Mouse (Mus musculus) liver, adult 2 months (tissue): ENCODE results near the gene Pde2a.

ENCODE experiments used
- CTCF ChIP-seq: fragments of 200-500 bp; IDR thresholded peaks from 2 replicates; pipeline ENCODE4 v1.5.1; 2011; ENCODE audit warnings: low read depth, low read length, control low read depth
- POLR2A ChIP-seq: fragments of 200-500 bp; IDR thresholded peaks from 2 replicates; pipeline ENCODE4 v1.6.1; 2011; ENCODE audit warnings: low read length, control low read depth; ENCODE audit not compliant: insufficient read depth; ENCODE audit errors: extremely low read depth

DNA sequence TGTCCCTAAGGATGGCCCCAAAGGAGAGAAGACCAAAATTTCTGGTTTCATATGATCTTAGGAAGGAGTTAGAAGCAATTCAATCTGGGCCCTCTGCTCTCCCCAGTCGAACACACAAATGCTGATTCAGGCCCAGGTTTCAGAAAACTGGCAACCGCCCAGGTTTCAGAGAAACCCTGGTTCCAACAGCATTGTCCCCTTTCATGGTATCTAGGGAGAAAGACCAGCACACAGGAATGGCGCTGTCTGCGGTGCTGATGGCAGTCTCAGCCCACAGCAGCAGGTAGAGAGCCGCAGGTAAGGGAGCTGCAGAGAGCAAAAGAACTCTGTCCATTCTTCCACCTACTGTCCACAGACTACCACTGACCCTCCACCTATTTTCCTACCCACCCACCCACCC, 55.7 kb downstream of the Pde2a start:
- TF ChIP-seq CTCF: no peak
- TF ChIP-seq POLR2A: no peak
